Mouse (Mus musculus): ENCODE measurements around the gene Tat. TPM values are rescaled to one million over a fixed set of nuclear protein-coding genes. Genes with fewer than 3 reads are reported as not detected.

Tat gene
- total and polyA plus RNA-seq, 3 experiments, result not detected

GRCm38 (mm10) chr8:109948285-109948564, 42.0 kb upstream of the Tat start:
- Histone ChIP-seq H3K4me3 (replicated peaks in 1 of 3; ENCODE audit: low read depth in 2 of 3, low read length in 2 of 3, poor library complexity in 1 of 3) (no peak overlapping the region), H3K79me2 (replicated peaks; ENCODE audit: control insufficient read depth, extremely low read depth, insufficient read depth, poor library complexity, severe bottlenecking) (no peaks in the 10 kb centered on the region), H3K27ac (ENCODE audit: insufficient read depth, low read depth) (no peak overlapping the region), H3K36me3 (replicated peaks in 1 of 2; ENCODE audit: control insufficient read depth in 1 of 2, insufficient read depth in 1 of 2, low read length in 1 of 2) (peaks cover 0 to 13% of the 10 kb centered on the region in 2 experiments), H3K27me3 (replicated peaks) (no peaks in the 10 kb centered on the region), H3K9me3 (replicated peaks; ENCODE audit: low read length) (no peaks in the 10 kb centered on the region), H3K4me1 (ENCODE audit: control insufficient read depth in 1 of 2, insufficient read depth in 2 of 2) (no peaks in the 10 kb centered on the region), H3K4me2 (ENCODE audit: insufficient read depth, low read depth, poor library complexity, severe bottlenecking) (no peak overlapping the region), H3K9ac (ENCODE audit: insufficient read depth, low read depth) (no peak overlapping the region)
- TF ChIP-seq ZMIZ1 (IDR thresholded peaks at IDR 0.05; ENCODE audit: low read depth, low read length), result no peak
- no peak for TF ChIP-seq TCF12 (IDR thresholded peaks at IDR 0.05; ENCODE audit: low read depth, low read length)
- no peak for TF ChIP-seq SMC3 (IDR thresholded peaks at IDR 0.05; ENCODE audit: low read depth, low read length)
- TF ChIP-seq ZKSCAN1 (IDR thresholded peaks at IDR 0.05; ENCODE audit: borderline replicate concordance, low read depth, low read length), result no peak
- no peak for TF ChIP-seq BHLHE40 (IDR thresholded peaks at IDR 0.05; ENCODE audit: low read depth, low read length)
- no peak for TF ChIP-seq USF1 (IDR thresholded peaks at IDR 0.05; ENCODE audit: low read depth, low read length)
- TF ChIP-seq ZC3H11A (IDR thresholded peaks at IDR 0.05; ENCODE audit: low read depth, low read length), result no peak
- no peak for TF ChIP-seq MYC (IDR thresholded peaks at IDR 0.05; ENCODE audit: low read depth, low read length)
- no peak for TF ChIP-seq UBTF (IDR thresholded peaks at IDR 0.05; ENCODE audit: low read depth, low read length)
- no peak for TF ChIP-seq NELFE (IDR thresholded peaks at IDR 0.05; ENCODE audit: low read depth, low read length)
- TF ChIP-seq POLR2AphosphoS2 (IDR thresholded peaks at IDR 0.05; ENCODE audit: low read depth, low read length), result no peak
- no peak for TF ChIP-seq CHD2 (IDR thresholded peaks at IDR 0.05; ENCODE audit: low read length)
- TF ChIP-seq SIN3A (IDR thresholded peaks at IDR 0.05; ENCODE audit: low read length), result no peak
- no peak for TF ChIP-seq TBP (conservative IDR thresholded peaks at IDR 0.05; ENCODE audit: low read depth, low read length)
- no peak for TF ChIP-seq ZNF384 (IDR thresholded peaks at IDR 0.05; ENCODE audit: low read depth, low read length)
- no peak for TF ChIP-seq IRF4 (IDR thresholded peaks at IDR 0.05; ENCODE audit: low read depth, low read length)
- no peak for TF ChIP-seq USF2 (conservative IDR thresholded peaks at IDR 0.05; ENCODE audit: low read depth, low read length)
- TF ChIP-seq JUN (IDR thresholded peaks at IDR 0.05; ENCODE audit: insufficient read depth, low read depth, low read length), result no peak
- in situ Hi-C loops (cut with MboI; ENCODE audit: low pct_ligation_motif_present, low pct_unique_long_range_greater_than_20kb, low sequenced_read_pairs), result no loop called here
- dilution Hi-C loops (cut with MboI; ENCODE audit: extremely low pct_ligation_motif_present, extremely low pct_unique_long_range_greater_than_20kb, low sequenced_read_pairs), result no loop called here
- DNase-seq (ENCODE audit: extremely low read depth), result no peak

GRCm38 (mm10) chr8:109952171-109952570, 38.1 kb upstream of the Tat start:
- dilution Hi-C loops (cut with MboI; ENCODE audit: extremely low pct_ligation_motif_present, extremely low pct_unique_long_range_greater_than_20kb, low sequenced_read_pairs), result no loop called here
- H3K79me2 ChIP-seq (replicated peaks; ENCODE audit: control insufficient read depth, extremely low read depth, insufficient read depth, poor library complexity, severe bottlenecking), result no peaks in the 10 kb centered on the region
- H3K4me2 ChIP-seq (ENCODE audit: insufficient read depth, low read depth, poor library complexity, severe bottlenecking), result no peak overlapping the region
- DNase-seq (ENCODE audit: extremely low read depth), result no peak
- in situ Hi-C loops (cut with MboI; ENCODE audit: low pct_ligation_motif_present, low pct_unique_long_range_greater_than_20kb, low sequenced_read_pairs), result no loop called here
- H3K4me3 ChIP-seq (replicated peaks in 1 of 3; ENCODE audit: low read depth in 2 of 3, low read length in 2 of 3, poor library complexity in 1 of 3), result no peak overlapping the region
- H3K36me3 ChIP-seq (replicated peaks in 1 of 2; ENCODE audit: control insufficient read depth in 1 of 2, insufficient read depth in 1 of 2, low read length in 1 of 2), result no peaks in the 10 kb centered on the region
- TF ChIP-seq HCFC1 (IDR thresholded peaks at IDR 0.05; ENCODE audit: low read depth, low read length) (no peak), JUN (IDR thresholded peaks at IDR 0.05; ENCODE audit: insufficient read depth, low read depth, low read length) (no peak), MXI1 (IDR thresholded peaks at IDR 0.05; ENCODE audit: low read depth, low read length) (no peak), NRF1 (IDR thresholded peaks at IDR 0.05; ENCODE audit: low read depth, low read length) (no peak), BHLHE40 (IDR thresholded peaks at IDR 0.05; ENCODE audit: low read depth, low read length) (no peak), RCOR1 (conservative IDR thresholded peaks at IDR 0.05; ENCODE audit: low read depth, low read length) (no peak), IRF4 (IDR thresholded peaks at IDR 0.05; ENCODE audit: low read depth, low read length) (no peak), CTCF (conservative IDR thresholded peaks at IDR 0.05 in 1 of 2, IDR thresholded peaks at IDR 0.05 in 1 of 2; ENCODE audit: low read depth in 2 of 2, low read length in 2 of 2) (no peak), MAZ (IDR thresholded peaks at IDR 0.05; ENCODE audit: low read depth, low read length) (no peak), ETS1 (conservative IDR thresholded peaks at IDR 0.05; ENCODE audit: low read depth, low read length) (no peak), ZNF384 (IDR thresholded peaks at IDR 0.05; ENCODE audit: low read depth, low read length) (no peak), JUND (conservative IDR thresholded peaks at IDR 0.05; ENCODE audit: low read depth, low read length) (no peak), TCF12 (IDR thresholded peaks at IDR 0.05; ENCODE audit: low read depth, low read length) (no peak), SIN3A (IDR thresholded peaks at IDR 0.05; ENCODE audit: low read length) (no peak)
- H3K27ac ChIP-seq (ENCODE audit: insufficient read depth, low read depth), result no peak overlapping the region
- H3K27me3 ChIP-seq (replicated peaks), result no peaks in the 10 kb centered on the region
- peaks cover 0 to 13% of the 10 kb centered on the region in 2 experiments; a peak in 2 of 4 replicates for H3K4me1 ChIP-seq (ENCODE audit: control insufficient read depth in 1 of 2, insufficient read depth in 2 of 2)
- H3K9me3 ChIP-seq (replicated peaks; ENCODE audit: low read length), result no peaks in the 10 kb centered on the region
- no peak overlapping the region for H3K9ac ChIP-seq (ENCODE audit: insufficient read depth, low read depth)

Measured in CH12.LX (cell line).